Mouse (Mus musculus): Measurements from ENCODE around the gene St3gal3. TPM values are rescaled to one million over a fixed set of nuclear protein-coding genes. Genes with fewer than 3 reads are reported as not detected.

Gene St3gal3
- polyA plus RNA-seq, 1 experiment from 2014 or later: 7.3 TPM

DNA sequence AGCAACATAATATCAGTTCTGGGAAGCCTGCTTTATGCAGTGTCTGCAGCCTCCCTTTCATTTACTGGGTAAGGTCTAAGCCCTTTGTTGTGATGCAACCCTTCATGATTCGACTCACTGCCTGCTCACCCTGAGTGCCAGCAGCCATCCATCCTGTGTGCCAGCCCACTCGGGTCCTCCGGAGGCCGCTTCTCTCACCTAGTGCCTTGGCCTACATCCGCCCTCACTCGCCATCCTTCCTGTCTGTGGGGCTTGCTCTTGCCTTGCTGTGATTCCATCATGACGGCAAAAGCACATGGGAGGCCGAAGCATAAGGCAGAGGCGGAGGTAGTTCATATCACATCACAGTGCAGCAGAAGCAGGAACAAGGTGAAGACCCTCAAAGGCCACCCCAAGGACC lies 56.1 kb downstream of the St3gal3 start:
- Histone ChIP-seq H3K4me1 (ENCODE audit: control insufficient read depth, insufficient read depth, low read length) (peaks cover 10% of the 10 kb centered on the region), H3K27ac (replicated peaks; ENCODE audit: low read depth, low read length) (no peak overlapping the region), H3K9me3 (ENCODE audit: control insufficient read depth, low read length) (no peaks in the 10 kb centered on the region), H3K4me2 (ENCODE audit: low read depth, severe bottlenecking) (no peak overlapping the region), H3K9ac (ENCODE audit: low read length) (no peak overlapping the region), H3K36me3 (ENCODE audit: control insufficient read depth, insufficient read depth, low read length) (no peaks in the 10 kb centered on the region), H3K27me3 (ENCODE audit: control insufficient read depth, insufficient read depth, low read length) (no peaks in the 10 kb centered on the region), H3K4me3 (ENCODE audit: low read depth, low read length) (no peak overlapping the region)
- no peak for ATAC-seq (ENCODE audit: insufficient number of reproducible peaks, low FRiP score, low TSS enrichment, low read depth)
- WGBS: 85% methylated on average over 9 of the region's 9 CpGs
- no peak for DNase-seq (ENCODE audit: low spot score)

DNA sequence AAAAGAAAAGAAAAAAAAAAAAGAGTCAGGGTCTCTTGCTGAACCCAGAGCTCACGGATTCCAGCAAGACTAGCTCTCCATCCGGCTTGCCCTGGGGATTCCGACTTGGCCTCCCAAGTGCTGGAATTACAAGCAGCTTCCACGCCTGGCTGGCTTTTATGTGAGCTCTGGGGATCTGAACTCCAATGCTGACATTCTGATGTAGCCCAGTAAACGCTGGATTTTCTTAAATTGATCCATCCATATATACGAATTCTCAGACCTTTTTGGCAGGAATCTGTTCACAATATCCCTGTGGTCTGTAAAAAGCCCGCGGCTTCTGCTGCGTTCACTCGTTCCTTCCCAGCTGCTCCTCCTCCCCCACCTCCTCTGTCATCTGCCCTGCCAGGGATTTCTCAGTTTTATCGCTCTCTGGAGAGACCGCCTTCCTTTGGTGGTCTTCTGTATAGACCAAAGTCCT lies 57.4 kb downstream of the St3gal3 start:
- no peak overlapping the region for H3K4me3 ChIP-seq (ENCODE audit: low read depth, low read length)

DNA sequence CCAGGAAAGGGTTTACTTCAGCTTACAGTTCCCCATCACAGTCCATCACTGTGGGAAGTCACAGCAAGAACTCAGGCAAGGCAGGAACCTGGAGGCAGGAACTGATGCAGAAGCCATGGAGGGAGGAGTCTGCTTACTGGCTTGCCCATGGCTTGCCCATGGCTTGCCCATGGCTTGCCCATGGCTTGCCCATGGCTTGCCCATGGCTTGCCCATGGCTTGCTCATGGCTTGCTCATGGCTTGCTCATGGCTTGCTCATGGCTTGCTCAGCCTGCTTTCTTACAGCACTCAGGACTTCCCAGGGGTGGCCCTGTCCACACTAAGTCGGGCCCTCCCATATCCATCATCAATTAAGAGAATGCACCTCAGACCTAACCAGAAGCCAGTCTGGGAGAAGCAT lies 58.1 kb downstream of the St3gal3 start:
- H3K27ac ChIP-seq (replicated peaks; ENCODE audit: low read depth, low read length): no peak overlapping the region
- 82% methylated on average over 1 of the region's 1 CpGs for WGBS

More for the DNA sequence above, 57.4 kb downstream of the St3gal3 start:
- Histone ChIP-seq H3K36me3 (ENCODE audit: control insufficient read depth, insufficient read depth, low read length) (no peaks in the 10 kb centered on the region), H3K27ac (replicated peaks; ENCODE audit: low read depth, low read length) (0 out of 2 replicates have a peak overlapping the region, but pooled peaks have one; percentile 10), H3K9ac (ENCODE audit: low read length) (no peak overlapping the region), H3K4me2 (ENCODE audit: low read depth, severe bottlenecking) (peak overlapping the region; percentile 16; the same call in 1 of the 2 replicates), H3K27me3 (ENCODE audit: control insufficient read depth, insufficient read depth, low read length) (no peaks in the 10 kb centered on the region), H3K9me3 (ENCODE audit: control insufficient read depth, low read length) (no peaks in the 10 kb centered on the region), H3K4me1 (ENCODE audit: control insufficient read depth, insufficient read depth, low read length) (peaks cover 6% of the 10 kb centered on the region; the same call in 1 of the 2 replicates)
- 40% methylated on average over 12 of the region's 12 CpGs for WGBS
- DNase-seq (ENCODE audit: low spot score) (peak; percentile 57), ATAC-seq (ENCODE audit: insufficient number of reproducible peaks, low FRiP score, low TSS enrichment, low read depth) (no peak)

DNA sequence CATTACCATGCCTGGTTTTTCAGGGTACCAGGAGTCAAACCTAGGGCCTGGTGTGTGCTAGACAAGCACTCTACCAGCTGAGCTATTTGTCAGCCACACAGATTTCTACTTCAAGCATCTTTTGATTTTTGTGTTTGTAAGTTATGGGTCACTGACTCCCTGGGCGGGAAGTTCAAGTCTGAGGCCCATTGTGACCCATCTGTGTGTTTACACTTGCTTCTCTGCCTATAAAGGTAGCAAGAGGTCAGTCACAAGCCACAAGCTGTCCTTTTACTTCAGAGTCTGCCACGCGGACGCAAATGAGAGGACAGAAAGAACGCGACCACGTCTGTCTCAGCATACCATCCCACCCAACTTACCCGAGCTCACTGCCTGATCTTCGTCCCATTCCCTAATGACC lies 59.4 kb downstream of the St3gal3 start:
- H3K4me1 ChIP-seq (ENCODE audit: control insufficient read depth, insufficient read depth, low read length): peaks cover 6% of the 10 kb centered on the region; the same call in 1 of the 2 replicates
- no peaks in the 10 kb centered on the region for H3K27me3 ChIP-seq (ENCODE audit: control insufficient read depth, insufficient read depth, low read length)
- no peak overlapping the region for H3K9ac ChIP-seq (ENCODE audit: low read length)
- WGBS: 91% methylated on average over 9 of the region's 9 CpGs
- ATAC-seq (ENCODE audit: insufficient number of reproducible peaks, low FRiP score, low TSS enrichment, low read depth): no peak
- no peaks in the 10 kb centered on the region for H3K36me3 ChIP-seq (ENCODE audit: control insufficient read depth, insufficient read depth, low read length)
- no peaks in the 10 kb centered on the region for H3K9me3 ChIP-seq (ENCODE audit: control insufficient read depth, low read length)
- no peak overlapping the region for H3K4me2 ChIP-seq (ENCODE audit: low read depth, severe bottlenecking)
- DNase-seq (ENCODE audit: low spot score): no peak
- H3K4me3 ChIP-seq (ENCODE audit: low read depth, low read length): no peak overlapping the region
- H3K27ac ChIP-seq (replicated peaks; ENCODE audit: low read depth, low read length): no peak overlapping the region

More for the DNA sequence above, 58.1 kb downstream of the St3gal3 start:
- no peaks in the 10 kb centered on the region for H3K9me3 ChIP-seq (ENCODE audit: control insufficient read depth, low read length)
- H3K36me3 ChIP-seq (ENCODE audit: control insufficient read depth, insufficient read depth, low read length): no peaks in the 10 kb centered on the region
- H3K4me2 ChIP-seq (ENCODE audit: low read depth, severe bottlenecking): no peak overlapping the region
- H3K4me1 ChIP-seq (ENCODE audit: control insufficient read depth, insufficient read depth, low read length): peaks cover 6% of the 10 kb centered on the region; the same call in 1 of the 2 replicates
- H3K27me3 ChIP-seq (ENCODE audit: control insufficient read depth, insufficient read depth, low read length): no peaks in the 10 kb centered on the region
- no peak overlapping the region for H3K4me3 ChIP-seq (ENCODE audit: low read depth, low read length)
- DNase-seq (ENCODE audit: low spot score) (no peak), ATAC-seq (ENCODE audit: insufficient number of reproducible peaks, low FRiP score, low TSS enrichment, low read depth) (no peak)
- H3K9ac ChIP-seq (ENCODE audit: low read length): no peak overlapping the region

DNA sequence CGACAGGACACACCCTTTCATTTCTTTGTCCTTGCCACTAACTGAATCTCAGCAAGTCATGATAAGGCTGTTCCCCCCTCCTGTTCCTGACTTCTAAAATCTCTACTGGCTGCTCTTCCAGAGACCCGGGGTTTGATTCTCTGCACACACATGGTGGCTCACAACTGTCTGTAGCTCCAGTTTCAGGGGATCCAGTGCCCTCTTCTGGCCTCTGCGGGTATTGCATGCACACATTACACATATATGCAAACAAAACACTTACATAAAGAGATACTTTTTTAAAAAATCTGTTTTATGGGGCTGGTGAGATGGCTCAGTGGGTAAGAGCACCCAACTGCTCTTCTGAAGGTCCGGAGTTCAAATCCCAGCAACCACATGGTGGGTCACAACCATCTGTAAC lies 60.5 kb downstream of the St3gal3 start:
- ATAC-seq (ENCODE audit: insufficient number of reproducible peaks, low FRiP score, low TSS enrichment, low read depth) (no peak), DNase-seq (ENCODE audit: low spot score) (no peak)
- H3K27ac ChIP-seq (replicated peaks; ENCODE audit: low read depth, low read length): no peak overlapping the region
- no peaks in the 10 kb centered on the region for H3K27me3 ChIP-seq (ENCODE audit: control insufficient read depth, insufficient read depth, low read length)
- H3K9ac ChIP-seq (ENCODE audit: low read length): no peak overlapping the region
- WGBS: 96% methylated on average over 4 of the region's 4 CpGs
- H3K9me3 ChIP-seq (ENCODE audit: control insufficient read depth, low read length): no peaks in the 10 kb centered on the region
- H3K4me2 ChIP-seq (ENCODE audit: low read depth, severe bottlenecking): no peak overlapping the region
- H3K36me3 ChIP-seq (ENCODE audit: control insufficient read depth, insufficient read depth, low read length): no peaks in the 10 kb centered on the region
- peaks cover 6% of the 10 kb centered on the region; the same call in 1 of the 2 replicates for H3K4me1 ChIP-seq (ENCODE audit: control insufficient read depth, insufficient read depth, low read length)
- no peak overlapping the region for H3K4me3 ChIP-seq (ENCODE audit: low read depth, low read length)

DNA sequence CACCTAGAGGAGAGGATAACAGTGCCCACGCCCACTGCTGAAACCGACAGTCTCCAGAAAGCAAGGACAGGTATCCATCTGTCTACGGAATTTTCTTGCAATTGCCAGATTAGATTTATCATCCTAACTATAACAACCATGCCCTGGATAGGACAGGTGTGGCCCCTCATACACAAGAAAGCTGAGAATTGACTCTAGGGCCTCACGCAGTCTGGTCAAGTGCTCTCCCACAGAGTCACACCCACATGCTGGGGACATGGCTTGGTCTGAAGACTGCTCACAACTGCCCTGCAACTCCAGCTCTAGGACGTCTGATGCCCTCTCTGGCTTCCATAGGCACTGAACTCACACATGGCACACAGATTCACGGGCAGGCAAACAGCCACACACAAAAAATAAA lies 61.6 kb downstream of the St3gal3 start:
- WGBS: 69% methylated on average over 6 of the region's 6 CpGs
- H3K9me3 ChIP-seq (ENCODE audit: control insufficient read depth, low read length): no peaks in the 10 kb centered on the region
- H3K4me2 ChIP-seq (ENCODE audit: low read depth, severe bottlenecking): no peak overlapping the region
- H3K27ac ChIP-seq (replicated peaks; ENCODE audit: low read depth, low read length): no peak overlapping the region
- no peaks in the 10 kb centered on the region for H3K27me3 ChIP-seq (ENCODE audit: control insufficient read depth, insufficient read depth, low read length)
- peaks cover 6% of the 10 kb centered on the region; the same call in 1 of the 2 replicates for H3K4me1 ChIP-seq (ENCODE audit: control insufficient read depth, insufficient read depth, low read length)
- DNase-seq (ENCODE audit: low spot score): no peak
- no peaks in the 10 kb centered on the region for H3K36me3 ChIP-seq (ENCODE audit: control insufficient read depth, insufficient read depth, low read length)
- no peak overlapping the region for H3K4me3 ChIP-seq (ENCODE audit: low read depth, low read length)
- H3K9ac ChIP-seq (ENCODE audit: low read length): no peak overlapping the region
- ATAC-seq (ENCODE audit: insufficient number of reproducible peaks, low FRiP score, low TSS enrichment, low read depth): no peak

DNA sequence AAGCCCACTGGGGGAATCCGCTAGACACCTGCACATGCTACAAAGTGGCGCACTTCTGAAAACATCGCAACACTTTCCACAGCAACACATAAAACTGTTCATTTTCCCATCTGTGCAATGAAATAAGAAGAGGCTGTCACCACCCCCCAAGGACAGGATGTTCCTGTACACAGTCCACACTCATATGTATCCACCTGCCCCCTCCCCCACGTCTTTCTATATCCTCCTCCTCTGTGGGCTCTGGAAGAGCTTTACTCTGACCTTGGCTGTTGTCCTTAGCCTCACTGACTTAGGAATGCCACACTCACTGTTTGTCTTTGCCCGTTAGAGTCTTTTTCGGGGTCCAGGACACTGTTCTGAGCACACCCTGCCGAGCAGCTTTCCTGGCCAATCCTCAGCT lies 62.8 kb downstream of the St3gal3 start:
- ATAC-seq (ENCODE audit: insufficient number of reproducible peaks, low FRiP score, low TSS enrichment, low read depth): no peak
- H3K4me2 ChIP-seq (ENCODE audit: low read depth, severe bottlenecking): no peak overlapping the region
- no peaks in the 10 kb centered on the region for H3K36me3 ChIP-seq (ENCODE audit: control insufficient read depth, insufficient read depth, low read length)
- no peaks in the 10 kb centered on the region for H3K4me1 ChIP-seq (ENCODE audit: control insufficient read depth, insufficient read depth, low read length)
- no peak for DNase-seq (ENCODE audit: low spot score)
- H3K27me3 ChIP-seq (ENCODE audit: control insufficient read depth, insufficient read depth, low read length): no peaks in the 10 kb centered on the region
- 89% methylated on average over 7 of the region's 7 CpGs for WGBS
- H3K9ac ChIP-seq (ENCODE audit: low read length): no peak overlapping the region
- no peaks in the 10 kb centered on the region for H3K9me3 ChIP-seq (ENCODE audit: control insufficient read depth, low read length)
- H3K27ac ChIP-seq (replicated peaks; ENCODE audit: low read depth, low read length): 0 out of 2 replicates have a peak overlapping the region, but pooled peaks have one; percentile 6
- no peak overlapping the region for H3K4me3 ChIP-seq (ENCODE audit: low read depth, low read length)

DNA sequence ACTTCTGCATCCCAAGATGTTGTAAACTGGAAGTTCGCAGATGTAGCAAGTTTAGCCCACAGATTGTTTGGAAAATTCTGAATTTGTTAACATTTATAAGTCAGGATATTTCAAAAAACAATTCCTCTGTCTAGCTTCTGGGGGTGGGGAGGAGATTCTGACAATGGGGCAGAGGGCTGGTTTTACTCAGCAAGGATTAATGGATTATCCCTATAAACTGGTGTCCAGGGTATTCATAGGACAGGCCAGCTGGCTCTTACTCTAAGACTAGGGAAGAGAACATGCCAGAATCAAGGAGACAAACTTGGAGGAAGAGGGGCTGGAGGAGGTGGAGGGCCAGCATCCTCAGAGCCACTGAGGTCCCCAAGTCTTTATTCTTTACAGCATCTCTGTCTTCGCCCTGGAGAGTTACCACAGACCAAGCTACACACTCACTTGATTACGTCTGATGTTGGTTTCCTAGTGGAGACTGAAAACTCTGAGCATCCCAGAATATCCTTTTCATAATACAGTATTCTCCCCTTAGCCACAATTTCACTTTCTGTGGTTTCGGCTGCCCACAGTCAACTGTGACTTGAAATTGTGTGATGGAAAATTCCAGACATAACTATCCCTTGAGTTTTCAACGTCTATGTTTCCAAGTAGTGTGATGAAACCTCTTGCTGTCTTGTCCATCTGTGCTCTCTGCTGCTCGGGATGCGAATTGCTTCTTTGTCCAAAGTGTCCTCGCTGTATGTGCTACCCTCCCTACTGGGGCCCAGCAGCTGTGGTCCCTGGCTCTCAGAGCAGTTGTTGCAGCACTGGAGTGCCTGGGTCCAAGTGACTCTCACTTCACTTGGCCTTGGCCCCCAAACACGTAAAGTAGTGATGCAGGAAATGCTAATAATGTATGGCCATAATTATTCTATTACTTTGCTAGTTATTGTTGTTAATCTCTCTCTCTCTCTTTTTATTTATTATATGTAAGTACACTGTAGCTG lies 64.2 kb downstream of the St3gal3 start:
- no peak for ATAC-seq (ENCODE audit: insufficient number of reproducible peaks, low FRiP score, low TSS enrichment, low read depth)
- Histone ChIP-seq H3K9ac (ENCODE audit: low read length) (no peak overlapping the region), H3K9me3 (ENCODE audit: control insufficient read depth, low read length) (no peaks in the 10 kb centered on the region), H3K4me1 (ENCODE audit: control insufficient read depth, insufficient read depth, low read length) (no peaks in the 10 kb centered on the region), H3K4me2 (ENCODE audit: low read depth, severe bottlenecking) (no peak overlapping the region), H3K27ac (replicated peaks; ENCODE audit: low read depth, low read length) (no peak overlapping the region), H3K4me3 (ENCODE audit: low read depth, low read length) (no peak overlapping the region), H3K36me3 (ENCODE audit: control insufficient read depth, insufficient read depth, low read length) (no peaks in the 10 kb centered on the region), H3K27me3 (ENCODE audit: control insufficient read depth, insufficient read depth, low read length) (no peaks in the 10 kb centered on the region)
- no peak for DNase-seq (ENCODE audit: low spot score)
- WGBS: 91% methylated on average over 9 of the region's 9 CpGs
